Mouse (Mus musculus) right cerebral cortex, postnatal 4 days (tissue): ENCODE data around the gene Actr1b.

Source experiments
- DNase-seq: peaks from one replicate; pipeline ENCODE4 v3.0.0-alpha.2; 2022

Actr1b gene

DNA sequence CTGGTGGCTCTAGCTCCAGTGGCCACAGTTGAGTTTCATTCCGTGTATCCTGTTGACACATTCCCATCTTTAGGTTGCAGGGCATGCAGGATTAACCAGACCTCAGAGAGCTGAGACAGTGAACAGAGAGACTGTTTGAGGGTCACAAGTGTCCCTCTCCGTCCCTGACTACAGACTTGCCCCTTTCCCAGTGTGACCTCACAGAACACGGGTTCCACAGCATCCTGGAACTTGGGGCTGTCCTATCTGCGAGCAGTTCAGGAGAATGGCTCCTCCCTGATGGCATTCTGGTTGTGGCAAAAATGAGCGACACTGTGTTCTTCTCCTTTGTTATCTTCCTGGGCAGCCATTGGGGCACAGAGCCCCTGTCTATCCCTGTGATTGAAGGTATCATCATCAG, at the start of gene Actr1b:
Gene Actr1b (minus strand): TSS at position 112 of the 400 bp plus-strand sequence.
- no peak for DNase-seq

DNA sequence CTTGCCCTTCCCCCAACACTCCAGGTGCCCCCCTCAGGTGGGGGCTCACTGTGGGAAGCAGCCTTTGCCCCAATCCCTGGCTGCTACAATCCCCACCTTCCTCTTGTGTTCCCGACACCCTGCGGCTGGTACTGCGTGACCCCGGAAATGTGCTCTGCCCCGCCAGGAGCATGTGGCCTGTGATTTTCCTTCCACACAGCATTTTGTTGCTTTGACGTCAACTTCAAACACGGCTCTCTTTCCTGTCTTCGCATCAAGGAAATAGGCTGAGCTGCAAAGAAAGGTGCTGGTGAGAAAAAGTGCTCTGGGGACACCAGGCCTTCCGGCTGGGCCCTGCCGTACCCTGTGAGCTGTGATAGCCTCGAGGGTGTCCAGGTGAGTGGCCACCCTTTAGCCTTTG, 47.3 kb upstream of the Actr1b start, which contains the start of gene Zap70:
Gene Zap70 (plus strand): TSS at position 231 of the 400 bp plus-strand sequence.
- DNase-seq: no peak

DNA sequence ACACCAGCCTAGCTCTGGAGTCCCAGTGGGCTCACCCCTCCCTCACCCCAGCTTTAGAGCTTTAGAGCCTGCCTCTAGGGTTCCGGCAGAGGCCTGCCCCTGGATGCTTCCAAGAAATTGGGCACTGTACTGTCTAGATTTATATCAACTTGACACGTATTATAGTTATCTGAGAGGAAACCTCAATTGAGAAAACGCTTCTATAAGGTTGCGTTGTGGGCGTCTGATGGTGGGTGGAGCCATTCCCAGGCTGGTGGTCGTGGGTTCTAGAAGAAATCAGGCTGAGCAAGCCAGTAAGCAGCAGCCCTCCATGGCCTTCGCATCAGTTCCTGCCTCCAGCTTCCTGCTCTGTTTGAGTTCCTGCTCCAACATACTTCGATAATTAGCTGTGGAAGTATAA, 46.8 kb upstream of the Actr1b start:
- no peak for DNase-seq

- no peak for DNase-seq
Observed at GRCm38 (mm10) chr1:36760401-36760800, 46.2 kb upstream of the Actr1b start.

GRCm38 (mm10) chr1:36759076-36759475, 44.9 kb upstream of the Actr1b start:
- no peak for DNase-seq

GRCm38 (mm10) chr1:36758553-36758952, 44.3 kb upstream of the Actr1b start:
- no peak for DNase-seq

DNA sequence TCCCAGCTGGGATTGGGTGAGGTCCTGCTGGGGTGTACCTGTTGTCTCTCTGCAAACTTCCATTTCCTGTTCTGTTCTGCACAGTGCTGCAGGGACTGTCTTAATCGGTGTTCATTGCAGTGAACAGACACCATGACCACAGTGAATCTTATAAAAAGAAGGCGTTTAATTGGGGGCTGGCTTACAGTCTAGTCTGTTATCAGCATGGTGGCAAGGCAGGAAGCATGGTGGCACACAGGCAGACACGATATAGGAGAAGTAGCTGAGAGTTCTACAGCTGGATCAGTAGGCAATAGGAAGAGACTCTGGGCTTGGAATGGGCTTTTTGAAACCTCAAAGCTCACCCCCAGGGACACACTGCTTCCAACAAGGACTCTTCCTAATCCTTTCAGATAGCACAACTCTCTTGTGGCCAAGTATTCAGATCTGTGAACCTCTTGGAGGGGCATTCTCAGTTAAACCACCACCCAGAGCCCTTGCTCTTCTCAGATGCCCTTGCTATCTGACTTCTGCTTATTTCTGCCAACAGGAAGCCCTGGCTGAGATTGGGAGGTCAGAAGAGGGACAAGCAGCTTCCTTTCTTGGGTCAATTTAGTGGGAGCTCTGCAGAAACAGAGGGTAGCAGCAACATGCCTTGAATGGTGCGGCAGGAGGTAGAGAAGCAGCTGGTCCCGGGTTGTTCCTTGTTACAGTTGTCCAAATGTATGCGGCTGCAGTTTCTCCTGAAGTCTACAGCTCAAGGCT, 39.9 kb upstream of the Actr1b start:
- DNase-seq: no peak

- peak; percentile 59 for DNase-seq
Observed at GRCm38 (mm10) chr1:36746452-36746851, 32.2 kb upstream of the Actr1b start.

DNA sequence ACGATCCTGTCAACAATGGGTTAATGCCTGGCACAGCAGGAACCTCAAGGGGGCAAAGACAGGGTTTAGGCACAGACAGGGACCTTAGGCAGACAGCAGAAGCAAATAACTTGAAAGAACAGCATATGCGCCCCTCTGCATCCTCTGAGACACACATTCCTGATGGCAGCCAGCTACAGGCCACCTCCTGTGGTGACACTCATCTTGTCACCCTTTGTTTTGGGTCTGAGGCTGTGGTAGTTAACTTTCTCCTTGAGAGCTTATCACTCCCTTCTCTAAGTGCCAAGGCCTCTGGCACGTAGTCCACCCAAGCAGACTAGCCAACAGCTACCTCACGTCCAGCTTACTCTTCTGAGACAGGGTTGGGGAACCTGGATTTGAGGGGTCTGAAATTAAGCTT, 31.4 kb upstream of the Actr1b start:
- no peak for DNase-seq

- DNase-seq: peak; percentile 75
Observed at GRCm38 (mm10) chr1:36744268-36744944, 30.2 kb upstream of the Actr1b start.

- DNase-seq: no peak
Observed at GRCm38 (mm10) chr1:36743046-36743445, 28.8 kb upstream of the Actr1b start.

GRCm38 (mm10) chr1:36739231-36739630, 25.0 kb upstream of the Actr1b start:
- DNase-seq: no peak

DNA sequence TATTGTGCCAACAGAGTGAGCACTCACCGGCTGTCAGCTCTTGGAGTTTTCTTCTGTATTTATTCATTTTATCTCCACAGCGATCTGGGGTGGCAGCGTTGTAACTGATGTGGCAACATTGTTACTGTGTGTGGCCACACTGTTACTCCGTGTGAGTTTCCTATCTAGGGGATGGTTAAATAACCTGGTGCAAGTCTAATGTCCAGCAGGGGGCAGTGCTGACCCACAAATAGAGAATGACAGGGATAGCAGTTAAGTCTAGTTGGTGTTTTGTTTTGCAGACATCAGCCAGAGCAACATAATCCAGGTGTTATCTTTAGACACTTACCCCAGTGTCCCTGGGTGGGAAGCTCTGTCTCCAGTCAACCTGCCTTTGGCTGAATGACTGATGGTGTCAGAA, 23.1 kb upstream of the Actr1b start:
- DNase-seq: peak; percentile 90

DNA sequence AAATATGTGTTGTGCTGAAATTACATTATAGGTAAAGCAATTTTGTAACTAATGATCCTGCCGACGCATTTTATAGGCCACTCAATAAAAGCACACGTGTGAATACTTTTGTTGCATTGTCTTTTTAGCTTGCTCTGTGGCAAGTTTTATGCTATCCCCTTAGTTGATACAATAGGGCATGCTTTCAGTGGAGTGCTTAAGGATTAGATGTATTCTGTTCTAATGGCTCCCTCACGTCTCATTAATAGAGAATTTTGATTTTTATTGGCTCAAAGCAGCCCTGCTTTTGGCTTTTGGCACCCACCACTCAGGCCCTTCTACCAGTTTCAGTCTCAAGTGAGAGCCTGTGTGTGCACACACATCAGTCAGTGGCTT, 9.8 kb upstream of the Actr1b start:
- DNase-seq: no peak

GRCm38 (mm10) chr1:36723146-36724056, 9.2 kb upstream of the Actr1b start:
- no peak for DNase-seq

GRCm38 (mm10) chr1:36718786-36719185, 4.6 kb upstream of the Actr1b start:
- DNase-seq: no peak

DNA sequence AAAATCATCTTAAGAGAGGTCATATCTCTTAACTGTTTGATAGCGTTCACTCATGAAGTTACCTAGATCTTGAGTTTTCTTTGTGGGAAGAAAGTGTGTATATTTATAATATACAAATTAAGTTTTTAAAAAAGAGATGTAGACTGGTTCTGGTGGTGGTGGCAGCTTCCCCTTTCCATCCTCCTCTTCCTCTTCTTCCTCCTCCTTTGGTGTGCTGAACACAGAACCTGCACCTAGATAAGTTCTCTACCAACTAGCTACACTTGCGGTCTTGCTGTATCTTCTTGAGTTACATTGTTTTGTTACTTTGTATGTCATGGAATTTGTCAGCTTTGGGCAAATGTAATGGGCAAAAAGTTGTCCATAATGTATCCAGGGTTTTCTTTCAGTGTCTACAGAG, 3.1 kb downstream of the Actr1b start:
- DNase-seq: no peak

- DNase-seq: peak; percentile 98
Observed at GRCm38 (mm10) chr1:36709854-36710280, 4.4 kb downstream of the Actr1b start, which contains the start of gene 4933424G06Rik. Gene 4933424G06Rik (plus strand): TSS chr1:36710149.

GRCm38 (mm10) chr1:36709055-36709853, 5.0 kb downstream of the Actr1b start:
- DNase-seq: no peak

DNA sequence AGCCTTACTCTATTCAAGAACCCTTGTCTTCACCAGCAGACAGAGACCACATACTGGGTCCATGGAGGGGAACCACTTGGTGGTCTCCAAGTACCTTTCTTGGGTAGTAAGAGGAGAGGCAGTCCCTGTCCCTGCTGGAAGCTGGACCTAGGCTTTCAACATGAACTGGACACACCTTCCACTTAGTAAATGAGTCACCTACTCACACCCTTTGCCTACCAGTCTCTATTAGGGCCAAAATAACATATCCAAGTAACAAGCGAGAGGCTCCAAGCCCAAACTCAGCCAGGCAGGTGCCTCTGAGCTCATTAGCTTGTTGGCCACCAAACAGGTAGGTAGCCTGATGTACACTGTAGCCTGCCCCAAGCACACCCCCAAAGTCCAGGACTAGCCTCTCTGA, 5.6 kb downstream of the Actr1b start:
- no peak for DNase-seq

DNA sequence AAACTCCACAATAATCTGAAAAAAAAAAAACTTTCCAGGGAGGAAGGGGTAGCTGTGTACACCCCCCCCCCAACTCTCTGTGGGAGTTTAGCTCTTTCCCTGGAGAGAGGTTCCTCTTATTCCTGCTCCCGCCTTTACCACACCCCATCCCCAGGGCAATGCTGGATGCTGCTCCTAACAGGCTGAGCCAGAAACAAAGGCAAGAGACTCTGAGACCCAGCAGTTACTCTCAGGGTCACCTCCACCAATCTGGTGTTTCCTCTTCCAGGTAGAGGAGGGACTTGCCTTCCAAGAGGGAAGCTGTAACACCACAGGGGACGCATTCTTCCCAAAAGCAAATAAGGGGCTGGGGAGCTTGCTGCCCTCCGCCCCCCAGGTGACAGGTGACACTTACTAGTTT, 6.4 kb downstream of the Actr1b start:
- no peak for DNase-seq

- DNase-seq: no peak
Observed at GRCm38 (mm10) chr1:36707166-36707565, 7.1 kb downstream of the Actr1b start.
